Mouse (Mus musculus) MEL (cell line): ENCODE results near the gene Trhr2.

Source experiments
- BHLHE40 ChIP-seq: IDR thresholded peaks from 2 replicates; pipeline ENCODE4 v1.6.1; 2012; ENCODE audit warnings: low read depth, mild to moderate bottlenecking, inconsistent platforms, low read length, improper control_type of control experiment, borderline replicate concordance
- CTCF ChIP-seq, 3 experiments: IDR thresholded peaks in 2 of 3; conservative IDR thresholded peaks in 1 of 3; 2 replicates each; pipeline ENCODE4 v1.5.1; 2011 to 2012; ENCODE audit warnings: low read length in 3 of 3, low read depth in 2 of 3, mild to moderate bottlenecking in 2 of 3, improper control_type of control experiment in 1 of 3, inconsistent platforms in 1 of 3, mixed read lengths in 1 of 3, moderate library complexity in 1 of 3; ENCODE audit not compliant: control insufficient read depth in 1 of 3, insufficient read depth in 1 of 3, poor library complexity in 1 of 3, severe bottlenecking in 1 of 3
- EP300 ChIP-seq, 2 experiments: IDR thresholded peaks; 2 replicates each; pipeline ENCODE4 v1.6.1; 2011; ENCODE audit warnings: improper control_type of control experiment in 2 of 2, low read length in 2 of 2, low read depth in 1 of 2, mild to moderate bottlenecking in 1 of 2
- ETS1 ChIP-seq: IDR thresholded peaks from 2 replicates; pipeline ENCODE4 v1.6.1; 2012; ENCODE audit warnings: low read depth, mild to moderate bottlenecking, inconsistent platforms, low read length, improper control_type of control experiment, moderate library complexity
- MAZ ChIP-seq: IDR thresholded peaks from 2 replicates; pipeline ENCODE4 v1.6.1; 2012; ENCODE audit warnings: low read depth, mild to moderate bottlenecking, inconsistent platforms, low read length, improper control_type of control experiment
- POLR2A ChIP-seq, 2 experiments: IDR thresholded peaks; 2 replicates each; pipeline ENCODE4 v1.6.1; 2011 to 2012; ENCODE audit warnings: low read length in 2 of 2, mild to moderate bottlenecking in 2 of 2, control low read depth in 1 of 2, improper control_type of control experiment in 1 of 2, low read depth in 1 of 2, moderate library complexity in 1 of 2; ENCODE audit not compliant: control insufficient read depth in 1 of 2, insufficient read depth in 1 of 2, poor library complexity in 1 of 2

GRCm38 (mm10) chr8:122316402-122316801, 44.1 kb downstream of the Trhr2 start:
- no peak for TF ChIP-seq POLR2A (IDR thresholded peaks at IDR 0.05; ENCODE audit: control insufficient read depth in 1 of 2, insufficient read depth in 1 of 2, low read depth in 1 of 2, low read length in 2 of 2, poor library complexity in 1 of 2)
- no peak for TF ChIP-seq BHLHE40
- TF ChIP-seq EP300 (IDR thresholded peaks at IDR 0.05; ENCODE audit: low read depth in 1 of 2, low read length in 2 of 2), result no peak
- TF ChIP-seq CTCF (IDR thresholded peaks at IDR 0.05 in 2 of 3, conservative IDR thresholded peaks at IDR 0.05 in 1 of 3; ENCODE audit: control insufficient read depth in 1 of 3, insufficient read depth in 1 of 3, low read depth in 2 of 3, low read length in 3 of 3, poor library complexity in 1 of 3, severe bottlenecking in 1 of 3), result no peak
- no peak for TF ChIP-seq ETS1
- no peak for TF ChIP-seq MAZ
